Mouse (Mus musculus): ENCODE results near the gene Kdsr. TPM values are rescaled to one million over a fixed set of nuclear protein-coding genes. Genes with fewer than 3 reads are reported as not detected.

Kdsr gene
- 8.6 and 12.3 TPM in 2 replicates for total RNA-seq (2023)

GRCm38 (mm10) chr1:106759572-106760435, at the start of gene Kdsr:
TSS of gene Kdsr (minus strand) at chr1:106759727.

DNA sequence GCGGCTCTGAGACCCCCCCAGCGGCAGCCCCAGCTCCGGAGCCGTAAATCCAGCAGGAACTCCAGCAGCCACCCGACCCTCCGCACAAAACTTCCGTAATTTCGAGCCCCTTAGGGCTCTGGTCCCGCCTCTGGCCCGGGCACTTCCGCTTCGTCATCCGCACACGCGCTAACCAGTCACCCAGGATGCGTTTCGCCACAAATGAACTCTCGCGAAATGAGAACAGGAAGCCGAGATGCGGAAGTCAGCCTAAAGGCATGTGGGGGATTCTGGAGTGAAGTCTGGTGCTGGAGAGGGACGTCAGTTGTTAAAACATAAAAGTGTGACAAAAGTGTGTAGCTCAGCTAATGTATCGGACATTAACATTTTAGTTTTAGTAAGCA, 37.0 kb upstream of the Kdsr start, which contains the start of gene Vps4b:
TSS of gene Vps4b (minus strand) at position 187 of the 383 bp plus-strand sequence.

GRCm38 (mm10) chr1:106713621-106714529, 45.7 kb downstream of the Kdsr start, which contains the start of gene Bcl2:
TSS of gene Bcl2 (minus strand) at chr1:106714274.

Other genes with a start within 250 kb of the Kdsr start
- gene Bcl2, start 45.5 kb downstream of the Kdsr start, total RNA-seq (2023), result 3.3 and 5.5 TPM in 2 replicates
- gene Vps4b, start 37.0 kb upstream of the Kdsr start, total RNA-seq (2023), result 217 and 290 TPM in 2 replicates
- gene Serpinb5, start 101.4 kb upstream of the Kdsr start, total RNA-seq (2023), result not detected in 2 replicates
- gene Serpinb12, start 174.7 kb upstream of the Kdsr start, total RNA-seq (2023), result 0.38 TPM in 1 of 2 replicates, not detected in the other
- gene Serpinb13, start 221.3 kb upstream of the Kdsr start, total RNA-seq (2023), result not detected in 2 replicates

Measured in neutrophil, adult 65 days (primary cell).